Mouse (Mus musculus) liver, embryonic 12.5 days (tissue): Measurements from ENCODE around the gene Trio. TPM values are rescaled to one million over a fixed set of nuclear protein-coding genes. Genes with fewer than 3 reads are reported as not detected.

ENCODE experiments used
- ATAC-seq: fragments of 200-750 bp; cut with Nextera tagmentation; 2 replicates; pipeline ENCODE4 v1.8.0; 2017; ENCODE audit warnings: moderate number of reproducible peaks, mild to moderate bottlenecking, moderate library complexity
- H3K27ac ChIP-seq: fragments of 300-500 bp; sonication (generic); 2 replicates; pipeline ENCODE4 v1.5.1; 2016; ENCODE audit warnings: mild to moderate bottlenecking
- H3K27me3 ChIP-seq: fragments of 300-500 bp; sonication (generic); replicated peaks from 2 replicates; pipeline ENCODE4 v1.6.1; 2016; ENCODE audit warnings: mild to moderate bottlenecking, moderate library complexity
- H3K36me3 ChIP-seq: fragments of 300-500 bp; sonication (generic); 2 replicates; pipeline ENCODE4 v1.6.1; 2016; ENCODE audit warnings: mild to moderate bottlenecking, moderate library complexity
- H3K4me1 ChIP-seq: fragments of 300-500 bp; sonication (generic); 2 replicates; pipeline ENCODE4 v1.6.1; 2016
- H3K4me2 ChIP-seq: fragments of 300-500 bp; sonication (generic); 2 replicates; pipeline ENCODE4 v1.6.1; 2016; ENCODE audit warnings: mild to moderate bottlenecking, moderate library complexity
- H3K4me3 ChIP-seq: fragments of 300-500 bp; sonication (generic); 2 replicates; pipeline ENCODE4 v1.5.1; 2016; ENCODE audit warnings: mild to moderate bottlenecking, moderate library complexity
- H3K9ac ChIP-seq: fragments of 300-500 bp; sonication (generic); 2 replicates; pipeline ENCODE4 v1.6.1; 2016; ENCODE audit warnings: mild to moderate bottlenecking, moderate library complexity
- H3K9me3 ChIP-seq: fragments of 300-500 bp; sonication (generic); replicated peaks from 2 replicates; pipeline ENCODE4 v1.6.1; 2016; ENCODE audit warnings: mild to moderate bottlenecking, moderate library complexity
- WGBS: fragments of 180-500 bp; shearing (Covaris S2); methylation state at CpG from one replicate; pipeline ENCODE4 v1.1.7; 2016; ENCODE audit not compliant: insufficient replicate concordance; 5-methylcytosine and 5-hydroxymethylcytosine counted together
- polyA plus RNA-seq: library from polyadenylated mRNA; unstranded; fragments of >200 nt; fragmentation: Nextera tagmentation; extraction: Ambion mirVana; gene quantifications from 2 replicates; pipeline ENCODE4 v1.2.1, GENCODE M21; 2016

The Trio gene
- polyA plus RNA-seq, 1 experiment from 2014 or later: 5.6 TPM

- Histone ChIP-seq H3K9ac (no peak overlapping the region), H3K27me3 (no peaks in the 10 kb centered on the region; the same call in 1 of the 2 replicates), H3K4me3 (no peak overlapping the region), H3K4me1 (peaks cover 47% of the 10 kb centered on the region), H3K4me2 (peak overlapping the region; percentile 5; the same call in 1 of the 2 replicates), H3K27ac (peak overlapping the region; percentile 34; the same call in 1 of the 2 replicates), H3K9me3 (no peaks in the 10 kb centered on the region), H3K36me3 (no peaks in the 10 kb centered on the region)
- ATAC-seq: no peak
- WGBS: 24% methylated on average over 8 of the region's 8 CpGs
Observed at GRCm38 (mm10) chr15:27925865-27926264, 99.8 kb downstream of the Trio start.

- no peaks in the 10 kb centered on the region; the same call in 1 of the 2 replicates for H3K27me3 ChIP-seq
- peaks cover 47% of the 10 kb centered on the region for H3K4me1 ChIP-seq
- no peak overlapping the region for H3K4me3 ChIP-seq
- WGBS: 39% methylated on average over 15 of the region's 15 CpGs
- ATAC-seq: no peak
- H3K9ac ChIP-seq: no peak overlapping the region
- no peaks in the 10 kb centered on the region for H3K36me3 ChIP-seq
- H3K9me3 ChIP-seq: no peaks in the 10 kb centered on the region
- no peak overlapping the region for H3K4me2 ChIP-seq
- H3K27ac ChIP-seq: no peak overlapping the region
Observed at GRCm38 (mm10) chr15:27925004-27925635, 100.5 kb downstream of the Trio start.

GRCm38 (mm10) chr15:27923987-27924341 lies 101.7 kb downstream of the Trio start:
- peak overlapping the region; percentile 67 for H3K4me2 ChIP-seq
- 22% methylated on average over 5 of the region's 5 CpGs for WGBS
- no peaks in the 10 kb centered on the region for H3K36me3 ChIP-seq
- H3K27me3 ChIP-seq: no peaks in the 10 kb centered on the region; the same call in 1 of the 2 replicates
- ATAC-seq: no peak
- H3K27ac ChIP-seq: no peak overlapping the region
- H3K9ac ChIP-seq: no peak overlapping the region
- H3K4me1 ChIP-seq: peaks cover 47% of the 10 kb centered on the region
- H3K4me3 ChIP-seq: no peak overlapping the region; the same call in 1 of the 2 replicates
- H3K9me3 ChIP-seq: no peaks in the 10 kb centered on the region

- H3K9ac ChIP-seq: 0 out of 2 replicates have a peak overlapping the region, but pooled peaks have one; percentile 22
- WGBS: 5% methylated on average over 21 of the region's 21 CpGs
Observed at GRCm38 (mm10) chr15:27923280-27923986, 102.2 kb downstream of the Trio start.

GRCm38 (mm10) chr15:27920751-27921150 lies 104.9 kb downstream of the Trio start:
- no peak overlapping the region for H3K4me3 ChIP-seq
- no peak for ATAC-seq
- no peaks in the 10 kb centered on the region; the same call in 1 of the 2 replicates for H3K27me3 ChIP-seq
- H3K4me1 ChIP-seq: peaks cover 31% of the 10 kb centered on the region
- no peak overlapping the region for H3K9ac ChIP-seq
- H3K9me3 ChIP-seq: no peaks in the 10 kb centered on the region
- H3K27ac ChIP-seq: no peak overlapping the region
- H3K4me2 ChIP-seq: no peak overlapping the region
- no peaks in the 10 kb centered on the region for H3K36me3 ChIP-seq
- 61% methylated on average over 3 of the region's 3 CpGs for WGBS

More at GRCm38 (mm10) chr15:27923280-27923986, 102.2 kb downstream of the Trio start:
- Histone ChIP-seq H3K4me1 (peaks cover 47% of the 10 kb centered on the region), H3K9me3 (no peaks in the 10 kb centered on the region), H3K4me3 (peak overlapping the region; percentile 46), H3K4me2 (peak overlapping the region; percentile 67), H3K27ac (no peak overlapping the region), H3K27me3 (no peaks in the 10 kb centered on the region; the same call in 1 of the 2 replicates), H3K36me3 (no peaks in the 10 kb centered on the region)
- peak; percentile 81 for ATAC-seq

- H3K4me2 ChIP-seq: no peak overlapping the region
- no peak for ATAC-seq
- 13% methylated on average over 5 of the region's 5 CpGs for WGBS
- no peaks in the 10 kb centered on the region for H3K36me3 ChIP-seq
- no peak overlapping the region for H3K27ac ChIP-seq
- H3K4me3 ChIP-seq: no peak overlapping the region
- H3K27me3 ChIP-seq: no peaks in the 10 kb centered on the region; the same call in 1 of the 2 replicates
- H3K9ac ChIP-seq: no peak overlapping the region
- peaks cover 21% of the 10 kb centered on the region for H3K4me1 ChIP-seq
- no peaks in the 10 kb centered on the region for H3K9me3 ChIP-seq
Observed at GRCm38 (mm10) chr15:27919540-27919939, 106.1 kb downstream of the Trio start.

- no peaks in the 10 kb centered on the region for H3K9me3 ChIP-seq
- peaks cover 17% of the 10 kb centered on the region for H3K4me1 ChIP-seq
- H3K36me3 ChIP-seq: no peaks in the 10 kb centered on the region
- no peaks in the 10 kb centered on the region for H3K27me3 ChIP-seq
- no peak for ATAC-seq
- no peak overlapping the region for H3K27ac ChIP-seq
- 71% methylated on average over 9 of the region's 9 CpGs for WGBS
- no peak overlapping the region for H3K4me2 ChIP-seq
- no peak overlapping the region for H3K4me3 ChIP-seq
- H3K9ac ChIP-seq: no peak overlapping the region
Observed at GRCm38 (mm10) chr15:27918798-27919197, 106.8 kb downstream of the Trio start.

- Histone ChIP-seq H3K9ac (no peak overlapping the region), H3K4me1 (0 out of 2 replicates have a peak, but pooled peaks cover 8% of the 10 kb centered on the region), H3K4me2 (no peak overlapping the region), H3K9me3 (no peaks in the 10 kb centered on the region), H3K27me3 (no peaks in the 10 kb centered on the region), H3K36me3 (no peaks in the 10 kb centered on the region), H3K27ac (no peak overlapping the region), H3K4me3 (no peak overlapping the region)
- WGBS: 48% methylated on average over 4 of the region's 4 CpGs
- no peak for ATAC-seq
Observed at GRCm38 (mm10) chr15:27916204-27916603, 109.4 kb downstream of the Trio start.

GRCm38 (mm10) chr15:27913013-27913412 lies 112.6 kb downstream of the Trio start:
- Histone ChIP-seq H3K4me3 (no peak overlapping the region), H3K9me3 (no peaks in the 10 kb centered on the region), H3K4me1 (peaks cover 8% of the 10 kb centered on the region; the same call in 1 of the 2 replicates), H3K4me2 (no peak overlapping the region), H3K27ac (no peak overlapping the region), H3K27me3 (no peaks in the 10 kb centered on the region), H3K9ac (no peak overlapping the region), H3K36me3 (no peaks in the 10 kb centered on the region)
- no peak for ATAC-seq
- WGBS: 59% methylated on average over 3 of the region's 3 CpGs

GRCm38 (mm10) chr15:27911196-27911595 lies 114.5 kb downstream of the Trio start:
- H3K4me3 ChIP-seq: no peak overlapping the region
- no peak overlapping the region for H3K9ac ChIP-seq
- H3K27ac ChIP-seq: no peak overlapping the region
- H3K27me3 ChIP-seq: no peaks in the 10 kb centered on the region
- no peaks in the 10 kb centered on the region for H3K9me3 ChIP-seq
- H3K36me3 ChIP-seq: no peaks in the 10 kb centered on the region
- H3K4me2 ChIP-seq: no peak overlapping the region
- ATAC-seq: no peak
- H3K4me1 ChIP-seq: peaks cover 8% of the 10 kb centered on the region; the same call in 1 of the 2 replicates
- WGBS: 78% methylated on average over 9 of the region's 9 CpGs

GRCm38 (mm10) chr15:27910179-27910578 lies 115.5 kb downstream of the Trio start:
- peak; percentile 44; the same call in 1 of the 2 replicates for ATAC-seq
- Histone ChIP-seq H3K9ac (no peak overlapping the region), H3K27ac (no peak overlapping the region), H3K27me3 (no peaks in the 10 kb centered on the region), H3K9me3 (no peaks in the 10 kb centered on the region), H3K4me1 (peaks cover 8% of the 10 kb centered on the region; the same call in 1 of the 2 replicates), H3K4me2 (no peak overlapping the region; the same call in 1 of the 2 replicates), H3K4me3 (no peak overlapping the region), H3K36me3 (no peaks in the 10 kb centered on the region)
- 74% methylated on average over 7 of the region's 7 CpGs for WGBS

- ATAC-seq: no peak
- H3K4me1 ChIP-seq: peaks cover 2% of the 10 kb centered on the region; the same call in 1 of the 2 replicates
- H3K27ac ChIP-seq: no peak overlapping the region
- H3K9ac ChIP-seq: no peak overlapping the region
- 64% methylated on average over 5 of the region's 5 CpGs for WGBS
- no peak overlapping the region for H3K4me2 ChIP-seq
- H3K36me3 ChIP-seq: 0 out of 2 replicates have a peak, but pooled peaks cover 4% of the 10 kb centered on the region
- no peaks in the 10 kb centered on the region for H3K27me3 ChIP-seq
- H3K4me3 ChIP-seq: no peak overlapping the region
- H3K9me3 ChIP-seq: no peaks in the 10 kb centered on the region
Observed at GRCm38 (mm10) chr15:27907649-27908048, 118.0 kb downstream of the Trio start.
